30 mouse cellular contexts compared by ENCODE assay signal in genomic region chr5:150214081-150214480, GRCm38 (mm10).
A peak's percentile ranks its signal among the peaks of the same experiment; 100 is the strongest.
DNase-seq lines count a peak whose midpoint lies in the region; ATAC-seq lines count a peak whose summit lies in the region.
"Had no signal": no experiment of that assay in that cellular context is flagged by ENCODE, and none has a peak within 500 bp of the region (broad histone marks: within the 10 kb centered on the region; RNA-seq: fewer than 3 reads in every experiment).

No protein-coding gene starts in this region.

- H3K27ac ChIP-seq in embryonic facial prominence, embryonic 14.5 days (replicated peaks; ENCODE audit: low read depth, low read length) = no peak overlapping the region
- no peak overlapping the region for H3K27ac ChIP-seq in embryonic facial prominence, embryonic 10.5 days (replicated peaks)
- H3K27ac ChIP-seq: embryonic facial prominence, embryonic 12.5 days; heart, embryonic 15.5 days; hindbrain, embryonic 10.5 days; kidney, embryonic 15.5 days; layer of hippocampus, adult 2 months; limb, embryonic 13.5 days had no signal

- no peaks in the 10 kb centered on the region for H3K27me3 ChIP-seq in embryonic facial prominence, embryonic 14.5 days (replicated peaks; ENCODE audit: control insufficient read depth, insufficient read depth, low read length)
- H3K27me3 ChIP-seq in embryonic facial prominence, embryonic 10.5 days (replicated peaks; ENCODE audit: low read depth, poor library complexity, severe bottlenecking) = no peaks in the 10 kb centered on the region
- H3K27me3 ChIP-seq: CH12.LX; embryonic facial prominence, embryonic 12.5 days; heart, embryonic 15.5 days; kidney, embryonic 15.5 days; limb, embryonic 13.5 days had no signal

- intact Hi-C loops in heart, postnatal 36 days (cut with DNase I) = loop anchor here (5.0 to 10.0 kb wide), 2 partner anchors 37 to 99 kb away; partner anchors contain the start of gene Fry

- no peak overlapping the region for H3K4me3 ChIP-seq in embryonic facial prominence, embryonic 14.5 days (ENCODE audit: low read depth, low read length)
- no peak overlapping the region for H3K4me3 ChIP-seq in embryonic facial prominence, embryonic 10.5 days
- H3K4me3 ChIP-seq: embryonic facial prominence, embryonic 12.5 days; heart, embryonic 15.5 days; hindbrain, embryonic 10.5 days; kidney, embryonic 15.5 days; layer of hippocampus, adult 2 months; limb, embryonic 13.5 days had no signal

- no peaks in the 10 kb centered on the region for H3K4me1 ChIP-seq in embryonic facial prominence, embryonic 14.5 days (ENCODE audit: control insufficient read depth, insufficient read depth, low read length)
- H3K4me1 ChIP-seq in embryonic facial prominence, embryonic 10.5 days = no peaks in the 10 kb centered on the region
- H3K4me1 ChIP-seq: embryonic facial prominence, embryonic 12.5 days; heart, embryonic 15.5 days; hindbrain, embryonic 10.5 days; limb, embryonic 13.5 days had no signal

- H3K9me3 ChIP-seq in embryonic facial prominence, embryonic 14.5 days (ENCODE audit: control insufficient read depth, low read length) = no peaks in the 10 kb centered on the region; the same call in 1 of the 2 replicates
- H3K9me3 ChIP-seq in embryonic facial prominence, embryonic 10.5 days = 0 out of 2 replicates have a peak, but pooled peaks cover 2% of the 10 kb centered on the region
- H3K9me3 ChIP-seq: embryonic facial prominence, embryonic 12.5 days; heart, embryonic 15.5 days; kidney, embryonic 15.5 days; limb, embryonic 13.5 days had no signal

- H3K4me2 ChIP-seq in embryonic facial prominence, embryonic 14.5 days (ENCODE audit: low read depth, low read length) = no peak overlapping the region
- H3K4me2 ChIP-seq: embryonic facial prominence, embryonic 12.5 days; heart, embryonic 15.5 days; kidney, embryonic 15.5 days; limb, embryonic 13.5 days; liver, embryonic 11.5 days; midbrain, embryonic 11.5 days had no signal

- no peaks in the 10 kb centered on the region for H3K36me3 ChIP-seq in embryonic facial prominence, embryonic 14.5 days (ENCODE audit: control insufficient read depth, insufficient read depth, low read length)
- no peaks in the 10 kb centered on the region for H3K36me3 ChIP-seq in embryonic facial prominence, embryonic 10.5 days (replicated peaks)
- H3K36me3 ChIP-seq: embryonic facial prominence, embryonic 12.5 days; heart, embryonic 15.5 days; hindbrain, embryonic 10.5 days; kidney, embryonic 15.5 days; limb, embryonic 13.5 days had no signal

- WGBS in embryonic facial prominence, embryonic 14.5 days = 66% methylated on average over 6 of the region's 6 CpGs
- WGBS in embryonic facial prominence, embryonic 10.5 days = 88% methylated on average over 6 of the region's 6 CpGs

- H3K9ac ChIP-seq in embryonic facial prominence, embryonic 14.5 days (ENCODE audit: low read depth, low read length) = no peak overlapping the region
- H3K9ac ChIP-seq: embryonic facial prominence, embryonic 12.5 days; heart, embryonic 15.5 days; kidney, embryonic 15.5 days; limb, embryonic 13.5 days had no signal

- ATAC-seq in embryonic facial prominence, embryonic 14.5 days (ENCODE audit: low read depth) = no peak
- ATAC-seq: activated CD4-positive, CD25-positive, alpha-beta regulatory T cell, adult 4 months; forebrain, embryonic 16.5 days; hindbrain, embryonic 16.5 days; midbrain, embryonic 16.5 days had no signal

- DNase-seq in embryonic facial prominence, embryonic 14.5 days (ENCODE audit: low spot score) = peak; percentile 23
- DNase-seq in embryonic facial prominence, embryonic 10.5 days (ENCODE audit: low spot score) = no peak
- DNase-seq in heart, adult 9 months (ENCODE audit: low spot score in 2 of 2) = peak; percentile 14 to 44
- no peak for DNase-seq in heart, postnatal 36 days
- peak; percentile 64 for DNase-seq in urinary bladder, postnatal 14 days (ENCODE audit: low spot score)
- no peak for DNase-seq in urinary bladder, postnatal 10 days (ENCODE audit: low spot score)
- DNase-seq in cerebellum, adult 11-12 months = no peak
- DNase-seq: adrenal gland, adult 2 months; adrenal gland, postnatal 36 days; cerebellum, adult 8-10 months; cerebellum, postnatal 25 days; gastrocnemius, postnatal 10 days; kidney, adult 18-20 months; kidney, postnatal 36 days; right cerebral cortex, postnatal 25 days; spleen, adult 18-20 months; thymus, postnatal 4 days had no signal

Comparison
In these comparisons a context has a peak if more than half of its experiments do, and no peak if none do; other contexts are left out.
1. DNase-seq: peak in embryonic facial prominence, embryonic 14.5 days (single experiment), heart, adult 9 months (2 of 2) and urinary bladder, postnatal 14 days (single experiment); none in embryonic facial prominence, embryonic 10.5 days (single experiment), heart, postnatal 36 days (0 of 2), urinary bladder, postnatal 10 days (single experiment) and cerebellum, adult 11-12 months (single experiment).